Mouse (Mus musculus) bone marrow macrophage, adult 2 months (primary cell): ENCODE data around the gene Gm28051. TPM values are rescaled to one million over a fixed set of nuclear protein-coding genes. Genes with fewer than 3 reads are reported as not detected.

ENCODE experiments used
- H3K27ac ChIP-seq: 2 replicates; pipeline ENCODE4 v1.5.1; 2012; ENCODE audit warnings: low read depth, low read length; ENCODE audit not compliant: insufficient read depth
- H3K4me1 ChIP-seq: 2 replicates; pipeline ENCODE4 v1.6.1; 2012; ENCODE audit warnings: low read length; ENCODE audit not compliant: control insufficient read depth, insufficient read depth
- H3K4me3 ChIP-seq: 2 replicates; pipeline ENCODE4 v1.5.1; 2012; ENCODE audit warnings: mild to moderate bottlenecking, low read length, moderate library complexity; ENCODE audit not compliant: insufficient read depth
- CTCF ChIP-seq: IDR thresholded peaks from 2 replicates; pipeline ENCODE4 v1.5.1; 2012; ENCODE audit warnings: low read depth, mild to moderate bottlenecking, low read length, moderate library complexity
- POLR2A ChIP-seq: IDR thresholded peaks from 2 replicates; pipeline ENCODE4 v1.6.1; 2012; ENCODE audit warnings: mild to moderate bottlenecking, low read depth, low read length, borderline replicate concordance
- polyA plus RNA-seq: library from polyadenylated mRNA; stranded (reverse); fragments of >200 nt; gene quantifications from 2 replicates; pipeline ENCODE4 v1.2.4, GENCODE M21; 2012; ENCODE audit not compliant: missing spikeins, insufficient read depth, insufficient read length

Gm28051 gene
- not detected in 2 replicates for polyA plus RNA-seq

DNA sequence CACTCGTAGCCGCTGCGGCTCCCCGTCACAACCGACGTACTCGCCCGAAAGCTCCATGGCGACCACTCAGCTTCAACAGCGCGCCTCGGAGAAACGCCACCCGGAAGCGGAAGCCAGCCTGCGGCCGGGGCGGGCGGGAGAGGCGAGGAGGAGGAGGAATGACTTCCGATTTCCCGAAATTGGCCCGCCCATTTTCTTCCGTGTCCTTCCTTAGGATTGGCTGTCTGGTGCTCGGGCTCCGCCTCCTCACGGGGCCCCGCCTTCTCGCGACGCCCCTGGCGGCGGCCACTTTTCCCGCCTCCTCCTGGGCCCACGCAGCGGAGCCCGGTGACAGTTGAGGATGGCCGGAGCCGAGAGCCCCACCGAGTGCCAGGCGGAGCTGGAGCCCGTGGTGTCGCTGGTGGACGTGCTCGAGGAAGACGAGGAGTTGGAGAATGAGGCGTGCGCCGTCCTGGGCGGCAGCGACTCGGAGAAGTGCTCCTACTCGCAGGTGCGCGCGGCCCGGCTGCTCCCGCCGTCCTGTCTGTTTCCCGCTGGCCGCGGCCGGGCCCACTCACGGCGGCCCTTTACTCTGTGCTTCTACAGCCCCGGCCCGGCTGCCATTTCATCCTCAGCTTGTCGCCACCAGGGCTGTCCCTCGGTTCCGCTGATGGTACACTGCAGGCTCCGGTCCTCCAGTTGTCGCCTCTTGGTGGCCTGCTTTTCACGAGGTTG is at the start of gene Gm28051, which contains the start of the genes Gon7 and Ubr7:
TSS of gene Gm28051 (minus strand) at position 77 of the 714 bp plus-strand sequence.
TSS of gene Gon7 (minus strand) at position 115 of the 714 bp plus-strand sequence.
TSS of gene Ubr7 (plus strand) at position 279 of the 714 bp plus-strand sequence.
- H3K27ac ChIP-seq = peak within 1 kb of the TSS; percentile 73
- no peak for TF ChIP-seq CTCF
- no peak for TF ChIP-seq POLR2A
- peak within 1 kb of the TSS; percentile 93 for H3K4me3 ChIP-seq
- H3K4me1 ChIP-seq = peaks cover 7% of the 10 kb centered on the region

DNA sequence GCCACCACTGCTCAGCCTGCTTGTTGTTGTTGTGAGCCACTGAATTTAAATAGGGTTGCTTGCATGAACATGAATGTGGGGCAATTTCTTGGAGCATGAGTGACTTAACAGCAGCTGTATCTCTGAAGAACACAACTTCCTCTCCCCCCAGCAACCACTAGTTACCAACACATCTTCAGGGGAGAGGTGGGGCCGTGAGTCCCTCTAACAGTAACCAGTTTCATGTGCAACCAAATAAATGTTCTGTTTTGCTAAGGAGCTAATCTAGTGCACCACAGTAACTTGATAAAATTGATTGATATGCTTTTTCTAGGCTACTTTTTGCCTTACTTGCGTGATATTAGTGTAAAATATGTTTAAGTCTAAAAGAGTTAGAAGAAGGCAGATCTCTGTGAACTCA is 42.0 kb upstream of the Gm28051 start:
- H3K4me3 ChIP-seq = no peak overlapping the region
- TF ChIP-seq CTCF (no peak), POLR2A (no peak)
- H3K27ac ChIP-seq = no peak overlapping the region
- peaks cover 3% of the 10 kb centered on the region; the same call in 1 of the 2 replicates for H3K4me1 ChIP-seq

DNA sequence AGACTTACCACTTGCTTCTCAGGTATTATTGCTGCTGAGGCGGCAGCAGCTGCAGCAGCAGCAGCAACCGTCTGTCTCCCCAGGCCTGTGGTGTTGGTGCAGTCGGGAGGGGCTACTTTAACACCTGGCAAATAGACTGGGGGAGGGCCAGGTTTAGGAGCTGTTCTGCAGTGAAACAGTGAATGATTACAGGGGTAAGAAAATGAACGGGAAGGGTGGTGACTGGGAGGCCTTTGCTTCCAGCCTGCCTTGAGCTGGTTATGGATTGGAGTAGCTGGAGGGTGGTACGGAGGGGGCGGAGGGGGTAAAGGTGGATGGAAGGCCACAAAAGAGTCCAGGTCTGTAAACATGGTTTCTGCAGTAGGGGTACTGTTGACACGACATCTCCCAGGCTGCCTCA is 30.4 kb upstream of the Gm28051 start:
- no peak for TF ChIP-seq CTCF
- TF ChIP-seq POLR2A = no peak
- no peak overlapping the region for H3K27ac ChIP-seq

DNA sequence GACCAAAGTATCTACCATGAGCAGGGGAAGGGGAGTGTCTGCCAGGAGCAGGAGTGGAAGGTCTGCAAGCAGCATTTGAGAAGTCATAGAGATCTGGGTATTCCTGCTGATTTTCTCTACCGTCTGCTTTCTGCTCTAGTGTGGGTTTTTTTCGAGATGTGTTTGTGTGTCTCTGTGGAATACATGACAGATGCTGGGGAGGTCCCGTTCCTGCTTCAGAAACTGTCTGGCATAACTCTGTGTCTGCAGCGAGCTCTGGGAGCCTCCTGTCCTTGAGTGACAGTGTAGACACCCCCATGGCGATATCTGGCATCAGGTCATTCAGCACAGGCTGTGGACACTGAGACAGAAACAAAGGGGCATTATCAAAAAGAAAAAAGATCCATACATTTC is 28.0 kb upstream of the Gm28051 start:
- no peak for TF ChIP-seq POLR2A
- TF ChIP-seq CTCF = no peak
- Histone ChIP-seq H3K27ac (no peak overlapping the region), H3K4me3 (no peak overlapping the region), H3K4me1 (peaks cover 4% of the 10 kb centered on the region; the same call in 1 of the 2 replicates)

More for the DNA sequence above, 30.4 kb upstream of the Gm28051 start:
- no peak overlapping the region for H3K4me3 ChIP-seq
- peaks cover 4% of the 10 kb centered on the region; the same call in 1 of the 2 replicates for H3K4me1 ChIP-seq

DNA sequence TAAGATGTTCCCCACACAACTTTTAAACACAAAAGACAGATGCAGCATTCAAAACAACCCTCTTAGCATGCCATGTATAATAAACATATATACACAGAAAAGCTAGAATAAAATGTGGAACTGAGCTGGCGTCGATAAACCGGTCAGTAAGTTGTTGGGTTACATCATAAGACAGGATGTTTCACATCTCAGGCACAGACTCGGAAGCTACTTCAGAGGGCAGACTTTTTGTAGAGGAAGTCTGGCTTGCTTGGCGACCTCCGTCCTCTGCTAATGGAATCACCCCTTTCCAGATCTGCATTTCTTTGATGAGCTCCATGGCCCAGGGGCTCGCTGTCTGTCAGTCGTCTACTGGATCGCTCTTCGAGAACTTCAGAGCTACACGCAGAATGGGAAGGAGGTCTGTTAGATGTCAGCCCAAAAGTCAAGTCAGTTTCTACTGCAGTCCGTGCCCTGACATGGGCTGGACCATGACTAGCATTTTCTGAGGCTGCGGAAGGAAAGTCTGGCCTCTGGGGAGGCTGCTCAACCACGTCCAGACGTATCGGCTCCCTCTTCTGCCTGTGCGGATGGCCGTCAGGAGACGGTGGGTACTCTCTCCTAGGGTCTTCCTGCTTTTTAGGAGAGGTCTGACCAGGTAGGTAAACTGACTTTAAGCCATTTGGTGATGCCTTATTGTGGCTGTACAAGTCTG is 27.5 kb upstream of the Gm28051 start:
- Histone ChIP-seq H3K4me1 (peaks cover 4% of the 10 kb centered on the region; the same call in 1 of the 2 replicates), H3K4me3 (no peak overlapping the region), H3K27ac (no peak overlapping the region)
- no peak for TF ChIP-seq POLR2A
- no peak for TF ChIP-seq CTCF

DNA sequence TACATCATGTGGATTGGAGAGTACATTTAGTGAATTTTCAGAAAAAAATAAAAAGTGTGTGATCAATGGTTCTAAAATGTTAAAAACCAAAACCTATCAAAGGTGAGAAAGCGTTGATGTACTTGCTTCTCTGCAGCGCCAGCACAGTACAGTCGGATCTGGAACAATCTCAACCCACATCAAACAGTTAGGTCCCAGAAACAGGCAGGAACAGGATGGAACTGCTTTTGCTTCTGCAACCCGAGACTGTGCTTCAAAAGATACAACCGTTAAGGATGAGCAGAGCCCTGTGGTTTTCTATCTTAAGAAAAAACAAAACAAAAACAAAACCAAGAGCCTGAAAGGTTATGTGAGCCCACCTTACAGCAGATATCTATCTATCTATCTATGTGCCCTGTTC is 25.3 kb upstream of the Gm28051 start:
- no peak overlapping the region for H3K27ac ChIP-seq
- no peak overlapping the region for H3K4me3 ChIP-seq
- TF ChIP-seq POLR2A (no peak), CTCF (no peak)
- H3K4me1 ChIP-seq = peaks cover 4% of the 10 kb centered on the region; the same call in 1 of the 2 replicates

DNA sequence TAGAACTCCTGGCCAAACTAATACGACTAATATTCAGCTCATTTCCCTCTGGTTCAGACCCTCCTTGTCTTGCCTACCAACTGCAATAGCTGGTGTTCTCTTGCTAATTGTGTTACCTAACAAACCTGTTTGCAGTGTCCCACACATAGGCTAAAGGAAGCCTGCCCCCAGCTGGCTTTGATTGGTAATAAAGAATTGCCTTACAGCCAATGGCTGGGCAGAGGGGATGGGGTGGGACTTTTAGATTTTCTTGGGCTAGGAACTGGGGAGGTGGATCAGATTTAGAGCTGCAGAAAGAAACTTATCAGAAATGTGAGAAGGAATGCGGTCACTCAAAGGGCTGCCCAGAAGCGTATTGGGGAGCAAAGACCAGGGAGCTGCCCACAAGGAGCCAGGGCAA is 21.9 kb upstream of the Gm28051 start:
- no peak for TF ChIP-seq POLR2A
- no peak for TF ChIP-seq CTCF
- H3K4me1 ChIP-seq = peaks cover 2% of the 10 kb centered on the region; the same call in 1 of the 2 replicates
- H3K27ac ChIP-seq = no peak overlapping the region
- H3K4me3 ChIP-seq = no peak overlapping the region

DNA sequence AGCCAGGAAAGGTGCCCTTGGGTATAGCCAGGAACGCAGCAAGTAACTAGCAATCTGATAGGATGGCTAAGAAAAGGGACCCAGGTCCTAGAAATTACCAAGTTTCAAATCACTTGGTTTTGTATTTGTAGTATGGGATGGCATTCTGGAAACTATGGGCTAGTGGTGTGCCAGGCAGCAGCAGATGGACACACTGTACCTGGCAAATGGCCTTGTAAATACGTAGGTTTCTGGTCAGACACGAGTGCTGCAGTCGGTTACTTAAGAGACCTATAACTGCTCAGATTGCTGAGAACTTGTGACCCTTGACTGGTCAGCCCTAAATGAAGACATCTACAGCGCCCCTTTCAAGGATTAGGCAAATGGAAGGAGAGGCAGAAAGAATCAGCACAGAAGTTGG is 20.6 kb upstream of the Gm28051 start:
- Histone ChIP-seq H3K4me3 (no peak overlapping the region), H3K4me1 (peaks cover 2% of the 10 kb centered on the region; the same call in 1 of the 2 replicates), H3K27ac (no peak overlapping the region)
- TF ChIP-seq POLR2A (no peak), CTCF (no peak)

DNA sequence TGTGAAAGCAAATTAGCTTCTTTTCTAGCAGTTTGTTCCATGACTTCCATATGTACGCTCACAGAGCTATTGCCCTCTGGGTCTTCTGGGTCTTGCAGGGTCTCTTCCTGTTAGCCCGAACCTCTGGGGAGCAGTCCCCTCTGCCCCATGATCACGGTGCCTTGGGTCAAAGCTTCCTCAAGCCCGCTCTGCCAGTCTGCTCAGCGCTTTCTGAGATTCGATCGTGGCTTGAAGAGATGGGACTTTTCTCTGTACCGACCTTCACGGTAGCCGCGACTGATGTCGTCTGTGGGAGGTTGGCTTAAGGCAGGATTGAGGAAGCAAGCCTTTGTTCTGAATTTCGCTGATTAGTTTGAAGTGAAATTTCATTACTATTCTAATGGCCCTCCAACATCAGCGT is 18.5 kb upstream of the Gm28051 start:
- no peak for TF ChIP-seq POLR2A
- no peak for TF ChIP-seq CTCF
- Histone ChIP-seq H3K4me3 (no peak overlapping the region), H3K4me1 (peaks cover 2% of the 10 kb centered on the region; the same call in 1 of the 2 replicates), H3K27ac (no peak overlapping the region)

DNA sequence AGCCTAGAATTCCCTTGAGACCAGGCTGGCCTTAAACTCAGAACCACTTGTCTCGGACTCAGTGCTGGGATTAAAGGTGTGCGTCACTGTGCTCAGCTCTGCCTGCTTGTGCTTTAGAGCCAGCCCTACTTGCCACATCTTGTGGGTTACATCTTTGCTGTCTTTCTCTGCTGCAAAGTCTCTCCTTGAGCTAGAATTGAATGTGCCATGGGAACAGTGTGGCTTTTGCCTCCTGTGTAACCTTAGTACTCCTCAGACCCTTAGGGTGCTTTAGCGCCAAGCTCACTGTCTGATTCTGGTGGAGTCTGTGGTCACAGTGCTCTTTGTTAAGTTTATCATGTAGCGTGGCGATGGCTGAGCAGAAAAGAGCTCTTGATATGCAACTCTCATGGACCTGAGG is 15.1 kb upstream of the Gm28051 start:
- Histone ChIP-seq H3K4me3 (no peak overlapping the region), H3K27ac (no peak overlapping the region), H3K4me1 (peaks cover 2% of the 10 kb centered on the region; the same call in 1 of the 2 replicates)
- TF ChIP-seq CTCF = no peak
- no peak for TF ChIP-seq POLR2A
